Mouse (Mus musculus): ENCODE measurements around the gene Gm15023.
A peak's percentile ranks its signal among the peaks of the same experiment; 100 is the strongest.
"Not testable (repeated sequence)": the region's sequence is repeated elsewhere in the genome, so short reads cannot be mapped to it uniquely, and the experiment has no call there.

Gm15023 gene

GRCm38 (mm10) chrX:135177532-135177931 is at the start of gene Gm15023:
Gm15023 (minus strand) TSS chrX:135177632.
- not testable (repeated sequence) for DNase-seq

DNA sequence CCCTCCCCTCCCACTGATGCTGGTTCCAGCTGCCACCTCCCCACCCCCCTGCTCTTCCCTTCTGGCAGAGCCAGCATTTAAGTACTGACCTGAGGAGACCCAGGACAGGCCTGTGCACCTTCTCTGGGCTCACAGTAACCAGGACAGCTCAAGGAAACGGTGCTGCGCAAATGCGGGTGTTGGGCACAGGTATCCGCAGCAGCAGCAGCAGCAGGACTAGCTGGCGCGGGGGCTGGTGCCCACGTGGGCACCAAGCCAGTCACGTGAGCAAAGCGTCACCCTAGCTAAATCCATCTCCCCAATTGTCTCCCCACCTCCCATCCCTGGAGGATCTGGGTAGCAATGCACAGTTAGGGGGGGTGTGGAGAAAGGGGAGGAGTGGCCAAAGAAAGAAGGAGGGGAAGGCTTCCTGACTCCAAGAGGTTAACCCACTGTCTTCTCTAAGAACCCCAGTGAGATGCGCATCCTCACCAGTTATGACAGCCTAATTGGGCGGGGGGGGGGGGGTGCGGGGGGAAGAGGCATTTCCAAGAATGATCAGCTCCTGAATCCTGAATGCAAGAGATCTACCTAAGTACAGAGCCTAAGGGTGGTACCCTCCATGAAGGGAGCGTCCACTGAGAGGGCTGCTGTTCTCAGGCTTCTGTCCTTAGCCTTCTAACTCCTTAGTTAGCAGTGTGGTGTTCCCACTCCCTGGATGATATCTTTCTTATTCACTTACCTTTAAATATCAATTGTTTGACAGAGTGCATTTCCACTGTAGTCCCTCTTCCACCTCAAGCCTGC is 33.2 kb upstream of the Gm15023 start, which contains the start of gene Tceal6:
Tceal6 (minus strand) TSS at position 252 of the 786 bp plus-strand sequence.
- peak; percentile 43 for DNase-seq

- DNase-seq = peak; percentile 28
Observed at GRCm38 (mm10) chrX:135209773-135210435, 32.5 kb upstream of the Gm15023 start.

- DNase-seq = not testable (repeated sequence)
Observed at GRCm38 (mm10) chrX:135189924-135190323, 12.5 kb upstream of the Gm15023 start.

GRCm38 (mm10) chrX:135188661-135189060 is 11.2 kb upstream of the Gm15023 start:
- DNase-seq = not testable (repeated sequence)
